Mouse (Mus musculus) frontal cortex, adult 2 months (tissue): Measurements from ENCODE around the gene Elane. TPM values are rescaled to one million over a fixed set of nuclear protein-coding genes. Genes with fewer than 3 reads are reported as not detected.

Source experiments
- DNase-seq, 2 experiments: peaks; one replicate each; pipeline ENCODE4 v3.0.0; 2022; ENCODE audit warnings: low spot score in 1 of 2; ENCODE audit errors: extremely low spot score in 1 of 2
- polyA plus RNA-seq: library from polyadenylated mRNA; depleted of rRNA; stranded (reverse); fragments of >200 nt; gene quantifications from 2 replicates; pipeline ENCODE4 v1.2.3, GENCODE M21; 2012; rRNA removed

Gene Elane
- 0.27 TPM in 1 of 2 replicates, not detected in the other for polyA plus RNA-seq

DNA sequence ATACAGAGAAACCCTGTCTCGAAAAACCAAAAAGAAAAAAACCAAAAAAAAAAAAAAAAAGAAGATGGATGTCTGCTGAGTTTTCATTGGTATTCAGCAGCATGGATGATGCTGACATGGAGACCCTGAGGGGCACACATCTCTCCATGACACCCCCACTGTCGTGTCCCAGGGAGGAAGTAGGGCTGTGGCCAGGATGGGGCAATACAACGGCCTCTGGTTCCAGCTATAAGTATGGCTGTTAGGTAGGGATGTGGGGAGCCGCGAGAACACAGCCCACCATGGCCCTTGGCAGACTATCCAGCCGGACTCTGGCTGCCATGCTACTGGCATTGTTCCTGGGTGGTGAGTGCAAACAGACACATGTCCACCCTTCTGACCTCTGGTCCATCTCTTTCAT, at the start of gene Elane:
Gene Elane (plus strand): TSS at position 194 of the 400 bp plus-strand sequence.
- DNase-seq = no peak

DNA sequence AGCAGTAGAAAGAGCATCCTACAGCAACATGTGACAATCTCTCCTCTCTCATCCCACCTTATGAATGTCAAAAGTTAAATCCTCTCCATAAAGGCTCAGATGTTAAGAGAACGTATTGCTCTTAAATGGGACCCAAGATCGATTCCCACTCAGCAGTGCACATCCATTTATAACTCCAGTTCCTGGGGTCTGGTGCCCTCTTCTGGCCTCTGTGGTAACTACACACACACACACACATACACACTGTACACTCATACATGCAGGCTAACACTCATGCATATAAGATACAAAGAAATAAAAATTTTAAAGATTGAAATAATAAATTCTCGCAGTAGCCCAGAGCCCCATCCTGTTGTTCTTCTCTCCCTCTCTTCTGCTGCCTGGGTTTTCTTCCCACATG, 49.1 kb upstream of the Elane start:
- no peak for DNase-seq

DNA sequence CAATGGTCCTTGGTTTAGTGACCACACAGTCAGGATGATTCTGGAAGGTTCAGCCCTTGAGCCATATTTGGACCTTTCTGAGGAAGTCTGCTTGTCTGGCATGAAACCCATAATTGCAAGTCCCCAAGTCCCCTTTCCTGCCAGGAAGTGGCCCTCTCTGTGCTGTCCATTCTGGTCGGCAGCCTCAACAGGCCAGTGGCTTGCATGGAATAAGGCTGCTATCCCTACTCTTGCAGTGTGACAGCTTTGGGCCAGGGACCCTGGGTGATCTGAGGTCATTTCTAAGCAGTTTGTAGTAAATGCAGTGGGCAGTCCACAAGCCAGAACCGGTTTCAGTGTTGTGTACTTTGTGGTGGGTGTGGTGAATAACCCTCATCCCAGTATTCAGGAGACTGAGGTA, 47.9 kb upstream of the Elane start:
- DNase-seq = no peak

DNA sequence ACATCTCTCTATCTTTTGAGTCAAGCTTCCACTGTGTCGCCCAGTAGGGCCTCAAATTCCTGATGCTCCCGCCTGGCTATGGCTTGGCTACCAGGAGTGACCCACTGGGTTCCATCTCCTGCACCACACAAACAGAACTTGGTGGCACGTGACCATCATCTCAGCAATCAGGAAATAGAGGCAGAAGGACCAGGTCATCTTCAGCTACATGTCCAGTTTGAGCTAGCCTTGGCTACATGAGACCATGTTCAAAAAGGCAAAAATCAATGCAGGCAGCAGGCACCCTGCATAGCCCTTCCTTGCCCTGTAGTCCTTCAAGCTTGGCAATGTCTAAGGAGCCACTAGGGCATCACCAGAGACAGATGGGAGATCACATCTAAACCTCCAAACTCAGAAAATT, 46.0 kb upstream of the Elane start:
- DNase-seq = no peak

DNA sequence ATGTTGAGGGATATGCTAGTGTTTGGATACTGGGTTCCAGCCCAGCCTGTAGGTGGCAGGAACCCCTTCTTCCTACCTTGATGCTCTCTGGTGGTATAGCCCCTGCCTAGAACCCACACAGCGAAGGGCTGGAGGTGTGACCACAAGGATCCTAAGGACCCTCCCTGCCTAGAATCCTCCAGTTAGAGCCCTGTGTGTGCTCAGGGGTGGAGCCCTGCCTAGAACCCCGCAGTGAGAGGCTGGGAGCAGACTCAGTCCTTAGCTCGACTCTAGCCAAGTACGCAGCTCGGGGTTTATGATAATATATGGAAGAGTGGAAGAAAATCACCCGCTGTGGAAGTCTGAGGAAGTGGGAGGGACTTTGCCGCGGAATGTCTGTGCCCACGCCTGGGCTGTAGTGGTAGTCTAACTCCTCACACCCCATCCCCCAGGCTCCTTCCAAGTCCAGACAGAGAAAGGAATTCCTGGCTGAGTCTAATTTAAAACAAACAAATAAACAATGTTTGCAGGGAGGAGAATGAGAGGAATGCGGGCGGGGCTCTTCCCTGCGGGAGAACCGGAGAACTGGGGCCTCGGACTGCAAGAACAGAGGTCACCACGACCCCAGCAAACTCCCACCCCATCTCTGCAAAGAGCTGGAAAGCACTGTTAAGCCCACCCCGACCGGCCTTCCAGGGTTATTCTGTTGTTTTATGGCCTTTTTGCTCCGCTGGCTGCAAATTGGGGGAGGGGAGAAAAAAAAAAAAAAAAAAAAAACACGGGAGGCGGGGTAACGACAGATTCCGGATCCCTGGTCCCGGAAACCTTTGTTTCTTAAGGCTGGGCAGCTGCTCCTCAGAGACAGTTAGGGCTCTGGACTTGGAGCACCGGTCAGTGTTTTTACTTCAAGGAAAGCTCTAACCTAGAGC, 45.1 kb upstream of the Elane start:
- peak; percentile 68 to 82 for DNase-seq

DNA sequence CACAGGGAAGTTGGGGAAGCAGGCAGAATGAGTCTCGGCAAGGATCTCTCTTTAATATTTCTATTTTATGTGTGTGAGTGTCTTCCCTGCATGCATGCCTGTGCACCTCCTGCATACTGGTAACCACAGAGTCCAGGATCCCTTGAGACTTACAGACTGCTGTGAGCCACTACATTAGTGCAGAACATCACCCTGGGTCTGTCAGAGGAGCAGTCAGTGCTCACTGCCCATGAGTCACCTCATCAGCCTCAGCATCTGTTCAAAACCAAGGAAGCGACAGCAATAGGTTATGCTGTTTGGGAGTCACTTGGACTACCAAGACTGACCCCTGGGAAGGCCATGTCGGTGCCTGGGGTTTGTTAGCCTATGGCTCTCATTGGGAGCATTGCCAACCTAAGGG, 43.7 kb upstream of the Elane start:
- no peak for DNase-seq

DNA sequence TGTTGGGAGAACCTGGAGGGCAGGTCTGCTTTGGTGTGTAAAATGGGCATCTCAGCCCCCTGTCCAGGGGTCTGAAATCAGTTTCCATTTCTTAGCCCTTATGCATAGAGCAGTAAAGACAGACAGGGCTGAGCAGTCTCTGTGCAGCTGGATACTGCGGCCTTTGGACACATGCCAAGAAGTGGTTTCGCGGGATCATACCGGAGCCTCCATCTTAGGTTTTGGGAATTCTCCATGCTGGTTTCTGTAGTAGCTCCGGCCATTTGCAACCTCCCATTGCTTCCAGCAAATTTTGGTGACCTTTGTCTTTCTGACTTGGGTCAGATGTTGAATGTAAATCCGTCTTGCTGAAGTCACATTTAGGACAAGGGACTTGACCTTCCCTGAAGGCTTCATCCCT, 42.6 kb upstream of the Elane start:
- no peak for DNase-seq

DNA sequence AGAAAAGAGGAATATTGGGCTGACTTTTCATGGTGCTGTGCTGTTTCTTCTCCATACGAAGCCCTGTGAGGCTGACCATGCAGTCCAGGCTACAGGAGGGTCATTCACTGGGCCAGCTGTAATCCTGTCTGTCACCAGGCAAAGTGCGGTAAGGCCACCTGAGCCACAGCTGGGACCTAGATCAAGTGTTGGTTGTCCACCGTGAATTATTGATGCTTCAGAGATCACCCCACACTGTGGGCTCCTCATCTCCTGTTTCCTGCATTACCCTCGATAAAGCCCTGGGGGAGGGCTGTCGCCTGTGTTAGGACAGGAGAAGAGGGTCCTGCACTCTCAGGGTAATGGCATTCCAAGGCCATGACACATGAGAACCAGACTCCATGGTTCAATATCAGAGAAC, 39.5 kb upstream of the Elane start:
- no peak for DNase-seq

DNA sequence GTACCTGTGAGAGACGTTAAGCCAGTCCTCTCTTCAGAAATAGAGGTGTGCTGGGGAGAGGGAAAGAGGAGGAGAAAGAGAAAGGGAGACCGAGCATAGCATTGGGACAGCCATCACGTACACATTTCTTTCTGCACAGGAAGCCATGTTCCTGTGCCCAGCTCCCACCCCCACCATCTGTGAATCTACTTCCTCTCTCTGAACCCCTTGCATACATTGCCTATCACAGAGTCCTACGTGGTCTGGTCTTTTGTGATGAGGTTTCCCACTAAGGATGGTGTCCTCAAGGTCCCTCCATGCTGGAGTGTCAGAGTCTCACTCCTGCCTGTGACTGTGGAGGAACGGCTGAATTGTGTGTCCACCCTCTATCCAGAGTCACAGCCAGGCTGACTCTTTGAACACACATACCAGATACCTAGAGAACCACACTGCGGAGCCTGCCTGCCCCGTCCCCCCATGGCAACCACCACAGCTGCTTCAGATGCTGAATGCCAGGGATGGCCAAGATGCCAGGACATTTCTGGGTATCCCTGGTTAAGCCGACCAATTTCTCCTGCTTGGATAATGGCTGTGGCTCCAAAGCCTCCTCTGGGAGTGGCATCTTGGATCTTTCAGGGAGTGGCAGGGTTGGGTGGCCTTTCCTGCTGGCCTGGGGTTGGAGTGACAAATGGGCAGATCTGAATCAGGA, 36.0 kb upstream of the Elane start:
- DNase-seq = no peak

DNA sequence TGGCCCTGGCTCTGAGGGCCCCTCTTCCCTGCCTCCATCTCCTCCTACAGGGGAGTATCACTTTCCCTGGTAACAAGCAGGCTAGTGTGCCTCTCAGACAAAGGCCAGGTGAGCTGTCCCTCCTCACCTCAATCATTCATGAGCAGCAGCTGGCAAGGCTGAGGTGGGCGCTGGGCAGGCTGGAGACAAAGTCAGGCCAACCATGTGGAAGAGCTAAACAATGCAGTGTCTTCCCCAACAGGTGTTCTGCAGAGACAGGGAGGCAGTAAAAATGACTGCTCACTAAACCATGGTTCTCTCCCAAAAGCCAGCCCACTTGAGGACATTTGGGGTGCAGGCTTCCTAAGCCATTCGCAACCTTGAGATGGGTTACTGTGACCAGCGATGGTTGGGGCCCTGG, 34.4 kb upstream of the Elane start:
- DNase-seq = no peak

DNA sequence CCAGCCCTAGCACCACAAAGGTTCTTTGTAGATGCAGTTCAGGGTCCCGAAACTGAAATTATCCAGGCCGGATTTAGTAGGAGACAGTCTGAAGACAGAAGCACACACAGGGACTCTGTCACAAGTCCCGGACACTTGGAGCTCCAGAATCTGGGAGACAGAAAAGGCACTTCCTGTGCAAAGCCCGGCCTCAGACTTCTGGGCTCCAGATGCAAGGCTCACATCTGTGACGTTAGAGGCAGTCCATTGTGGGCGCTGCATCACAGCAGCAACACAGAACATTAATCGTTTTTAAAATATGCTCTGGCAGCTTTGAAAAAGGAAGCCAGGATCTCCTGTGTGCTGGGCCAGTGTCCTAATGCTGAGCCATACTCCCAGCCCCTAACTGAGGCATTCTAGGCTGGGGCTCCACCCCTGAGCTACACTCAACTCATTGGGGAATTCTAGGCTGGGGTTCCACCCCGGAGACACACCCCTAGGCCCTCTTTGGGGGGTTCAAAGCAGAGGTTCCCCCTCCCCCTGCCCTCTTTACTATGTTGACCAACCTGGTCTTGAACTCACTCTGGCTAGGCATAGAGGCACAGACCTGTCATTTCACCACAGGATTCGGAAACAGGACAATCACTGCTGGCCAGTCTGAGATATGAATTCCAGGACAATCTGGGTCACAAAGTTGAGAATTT, 33.8 kb upstream of the Elane start:
- DNase-seq = no peak

DNA sequence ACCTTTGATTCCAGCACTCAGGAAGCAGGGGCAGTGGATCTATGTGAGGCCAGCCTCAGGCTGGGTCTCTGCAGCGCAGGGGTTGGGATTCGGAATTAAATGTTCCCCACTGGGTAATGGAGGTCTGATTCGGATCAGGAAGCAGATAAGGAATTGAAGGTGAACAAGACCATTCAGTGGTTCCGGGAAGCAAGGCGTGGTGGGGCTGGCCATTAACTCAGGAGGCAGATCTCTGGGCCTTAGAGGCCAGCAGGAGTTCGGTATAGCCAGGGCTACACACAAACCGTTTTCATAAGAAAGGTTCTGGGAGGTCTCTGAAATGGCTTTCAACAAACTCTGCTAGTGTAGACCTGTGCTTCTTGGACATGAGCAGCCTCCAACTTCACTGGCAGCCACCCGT, 33.2 kb upstream of the Elane start:
- DNase-seq = no peak

DNA sequence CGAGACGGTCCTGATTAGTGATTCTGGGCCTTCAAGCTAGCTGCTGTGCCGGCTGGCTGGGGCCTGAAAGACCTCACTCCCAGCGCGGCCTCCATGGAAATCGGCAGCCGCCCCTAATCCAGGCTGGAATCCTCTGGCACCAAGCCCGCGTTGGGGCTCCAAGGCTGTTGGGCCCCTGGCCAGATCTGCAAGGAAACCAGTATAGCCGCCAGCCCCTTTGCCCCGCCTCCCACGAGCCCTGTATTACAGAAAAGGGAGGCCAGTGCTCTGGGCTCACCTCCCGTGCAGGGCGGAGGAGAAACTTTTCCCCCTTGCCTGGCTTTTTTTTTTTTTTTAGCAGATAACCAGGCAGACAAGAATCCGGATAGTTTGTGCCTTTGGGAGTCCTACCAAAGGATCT, 32.7 kb upstream of the Elane start:
- DNase-seq = peak; percentile 63 to 85

DNA sequence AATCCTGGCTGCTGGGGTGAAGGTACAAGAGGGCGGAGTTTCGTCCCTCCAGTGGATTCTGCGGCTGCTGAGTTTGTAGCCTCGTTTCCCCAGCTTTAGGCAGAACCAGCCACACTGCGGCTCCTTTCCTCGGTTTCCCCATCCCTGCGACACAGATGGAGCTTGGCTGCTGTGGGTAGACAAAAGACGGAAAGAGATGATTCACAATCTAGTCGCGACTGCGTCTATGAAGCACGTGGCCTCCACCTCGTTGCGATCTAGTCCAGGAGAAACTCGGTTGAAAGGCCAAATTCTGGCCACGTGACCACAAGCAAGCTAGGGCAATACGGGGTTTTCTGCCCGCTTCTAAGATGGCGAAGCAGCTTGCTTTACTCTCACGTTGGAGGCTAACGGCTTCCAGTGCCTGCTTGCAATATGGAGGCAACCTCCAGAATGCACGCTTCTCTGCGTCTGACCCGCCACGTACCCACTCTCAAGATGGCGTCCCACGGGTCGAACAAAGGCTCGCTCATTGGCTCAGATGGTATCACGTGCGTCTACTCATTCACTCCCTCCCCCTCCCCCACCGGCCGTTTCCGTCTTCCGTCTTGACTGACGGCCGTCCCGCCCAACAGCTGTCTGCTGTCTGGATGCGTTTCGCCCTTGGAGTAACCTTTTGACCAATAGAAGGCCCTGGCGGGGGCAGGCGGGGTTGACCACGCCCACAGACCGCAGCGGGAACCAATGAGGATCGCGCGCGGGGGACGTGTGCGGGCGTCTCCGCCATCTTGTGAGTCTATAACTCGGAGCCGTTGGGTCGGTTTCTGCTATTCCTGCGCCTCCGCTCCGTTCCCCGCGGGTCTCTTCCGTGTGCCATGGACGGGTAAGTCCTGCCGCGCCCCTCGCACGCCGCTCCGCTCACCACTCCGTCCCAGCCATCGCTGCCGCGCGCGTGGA, 31.9 kb upstream of the Elane start, which contains the start of gene Ptbp1:
Gene Ptbp1 (plus strand): TSS at position 568 of the 936 bp plus-strand sequence.
- DNase-seq = peak; percentile 99

DNA sequence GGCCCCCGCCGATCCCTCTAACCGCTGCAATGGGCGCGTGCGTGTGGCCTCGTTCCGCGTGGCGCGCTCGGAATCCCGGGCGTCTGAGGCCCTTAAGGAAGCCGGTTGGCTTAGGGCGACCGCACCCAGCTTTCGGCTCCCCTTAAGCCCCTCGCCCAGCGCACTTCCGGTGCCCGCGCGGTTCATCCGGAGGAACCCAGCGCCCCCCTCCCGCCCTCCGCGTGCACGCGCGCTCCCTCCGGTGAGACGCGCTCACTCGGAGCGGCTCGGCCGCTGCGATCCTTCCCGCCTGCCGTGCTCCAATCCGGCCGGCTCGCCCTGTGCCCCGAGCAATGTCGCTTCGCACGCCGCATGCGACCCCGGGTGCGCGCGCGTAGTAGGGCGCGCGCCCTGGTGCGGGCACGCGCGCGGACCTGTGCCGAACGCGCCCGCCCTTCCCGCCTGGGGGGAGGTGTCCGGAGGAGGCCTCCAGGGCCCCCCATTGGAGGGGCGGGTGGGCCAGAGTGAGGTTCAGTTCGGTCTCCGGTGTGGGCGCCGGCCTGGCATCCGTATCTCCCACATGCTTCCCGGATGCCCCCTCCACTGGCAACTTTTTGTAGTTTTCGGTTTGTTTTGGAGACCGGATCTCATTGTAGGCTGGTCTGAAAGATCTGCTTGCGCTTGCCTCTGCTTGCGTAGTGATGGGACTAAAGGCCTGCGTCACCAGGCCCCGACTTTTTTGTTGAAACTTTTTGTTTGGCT, 31.1 kb upstream of the Elane start:
- DNase-seq = no peak

DNA sequence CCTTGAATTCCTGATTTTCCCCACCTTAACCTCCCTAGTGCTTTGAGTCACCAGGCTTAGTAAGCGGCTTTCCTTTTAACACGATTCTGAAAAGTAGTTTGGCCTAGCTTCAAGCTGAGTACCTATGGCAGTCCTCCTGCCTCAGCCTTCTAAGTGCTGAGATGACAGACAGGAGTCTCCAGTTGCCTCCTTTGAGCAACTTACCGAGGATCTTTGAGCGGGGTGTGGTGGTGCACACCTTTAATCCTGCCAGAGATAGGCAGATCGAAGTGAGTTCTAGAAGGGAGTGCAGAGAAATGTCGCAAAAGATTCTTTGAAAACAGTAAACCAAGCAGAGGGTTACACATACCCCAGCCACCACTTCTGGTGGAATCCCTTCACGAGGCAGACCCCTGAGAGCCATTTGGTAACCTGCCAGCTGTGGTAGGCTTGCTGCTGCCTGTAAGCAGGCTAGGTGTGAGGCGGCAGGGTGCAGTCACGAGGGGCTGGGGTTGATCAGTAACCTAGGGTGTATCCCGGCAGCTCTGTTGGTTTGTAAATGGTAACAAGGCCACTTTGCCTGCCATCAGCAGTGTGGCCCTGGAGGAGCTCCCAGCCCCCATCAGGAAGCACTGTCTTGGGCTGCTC, 30.4 kb upstream of the Elane start:
- DNase-seq = no peak

DNA sequence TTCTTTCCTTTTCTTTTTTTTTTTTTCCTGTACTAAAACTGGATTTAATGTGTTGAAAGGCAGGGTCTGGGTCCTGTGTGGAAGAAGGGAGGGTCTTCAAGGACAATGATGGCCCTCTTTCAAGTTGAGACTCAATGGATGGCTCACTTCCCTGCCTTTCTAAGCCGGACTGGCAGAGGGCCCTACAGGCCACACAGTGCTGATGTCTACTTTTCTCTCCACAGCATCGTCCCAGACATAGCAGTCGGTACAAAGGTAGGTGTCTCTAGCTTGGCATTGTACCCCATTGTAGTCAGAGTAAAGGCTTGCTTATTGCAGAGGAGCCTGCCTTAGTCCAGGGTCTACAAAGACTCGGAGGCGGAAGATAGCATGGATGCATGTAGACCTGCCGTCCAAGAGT, 29.8 kb upstream of the Elane start:
- no peak for DNase-seq

DNA sequence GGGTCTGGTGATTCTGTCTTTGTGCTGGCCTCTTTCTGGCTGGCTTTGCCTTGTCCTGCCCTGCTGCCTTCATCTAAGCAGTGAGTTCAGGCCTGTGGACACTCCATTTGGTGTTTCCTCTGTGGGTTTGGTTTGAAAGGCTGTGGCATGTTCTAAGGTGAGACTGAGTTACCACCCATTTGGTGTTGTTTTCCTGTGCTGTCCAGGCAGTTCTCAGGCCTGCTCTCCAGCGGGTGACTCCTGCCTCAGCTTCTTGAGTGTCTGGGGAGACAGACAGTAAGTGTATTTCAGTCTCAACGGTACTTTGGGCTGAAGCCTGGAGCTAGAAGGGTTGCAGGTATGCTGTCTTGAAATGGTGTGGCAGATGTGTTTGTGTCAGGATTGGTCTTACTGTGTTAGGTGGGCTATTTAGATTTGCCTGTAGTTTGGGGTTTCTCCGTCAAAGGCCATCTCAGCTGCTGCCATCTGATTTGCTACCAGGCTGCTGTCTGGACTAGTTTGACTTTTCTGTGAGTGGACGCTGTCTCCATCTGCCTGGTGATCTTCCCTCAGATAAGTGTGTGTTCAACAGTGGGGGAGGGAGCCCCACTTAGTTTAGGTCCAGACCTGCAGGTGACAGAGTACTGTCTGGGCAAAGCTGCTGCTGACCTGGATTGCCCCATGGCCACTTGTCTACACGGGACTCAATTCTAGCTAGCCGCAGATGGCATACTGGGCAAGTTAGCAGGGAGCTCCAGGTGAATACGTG, 29.2 kb upstream of the Elane start:
- no peak for DNase-seq
